Mouse (Mus musculus) frontal cortex, adult 2 months (tissue): ENCODE data around the gene Fam107b. TPM values are rescaled to one million over a fixed set of nuclear protein-coding genes. Genes with fewer than 3 reads are reported as not detected.

Experiments used
- DNase-seq, 2 experiments: peaks; one replicate each; pipeline ENCODE4 v3.0.0; 2022; ENCODE audit warnings: low spot score in 1 of 2; ENCODE audit errors: extremely low spot score in 1 of 2
- polyA plus RNA-seq: library from polyadenylated mRNA; depleted of rRNA; stranded (reverse); fragments of >200 nt; gene quantifications from 2 replicates; pipeline ENCODE4 v1.2.3, GENCODE M21; 2012; rRNA removed

The Fam107b gene
- polyA plus RNA-seq, result 10.4 and 13.8 TPM in 2 replicates

DNA sequence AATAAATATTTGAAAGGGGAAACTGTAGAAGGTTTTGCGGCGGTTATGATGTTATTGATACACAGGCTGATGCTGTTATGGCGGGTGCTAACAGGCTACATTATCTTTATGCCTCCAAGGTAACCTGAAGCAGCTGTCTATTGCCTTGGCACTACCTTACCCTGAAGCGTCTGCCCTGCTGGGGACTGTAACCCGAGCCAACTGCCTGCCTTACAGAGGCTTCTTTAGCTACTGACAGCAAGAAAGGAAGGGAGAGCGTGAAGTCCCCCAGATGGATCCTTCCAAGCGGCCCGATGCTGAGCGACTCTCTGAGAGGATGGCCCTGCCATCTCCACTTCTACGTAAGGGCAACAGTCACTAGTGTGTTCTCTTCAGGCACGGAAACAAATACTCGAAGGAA is at the start of gene Fam107b:
TSS of gene Fam107b (plus strand) at position 303 of the 400 bp plus-strand sequence.
- no peak for DNase-seq

DNA sequence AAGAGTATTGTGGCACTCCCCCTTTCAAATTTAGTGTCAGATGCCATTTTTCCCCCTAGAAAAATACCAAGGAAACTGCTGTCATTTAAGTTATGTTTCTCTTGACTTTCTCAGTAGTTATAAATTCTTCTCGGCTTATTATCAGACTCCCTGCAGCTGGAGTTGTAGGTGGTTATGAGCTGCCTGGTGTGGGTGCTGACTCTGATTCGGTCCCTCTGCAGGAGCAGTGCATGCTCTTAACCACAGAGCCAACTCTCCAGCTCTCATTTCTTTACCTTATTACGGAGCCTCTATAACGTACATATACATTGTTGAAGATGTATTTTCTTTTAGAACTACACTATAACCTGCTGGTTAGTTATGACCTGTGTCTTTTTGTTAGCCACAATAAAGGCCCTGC is 47.7 kb upstream of the Fam107b start:
- no peak for DNase-seq

DNA sequence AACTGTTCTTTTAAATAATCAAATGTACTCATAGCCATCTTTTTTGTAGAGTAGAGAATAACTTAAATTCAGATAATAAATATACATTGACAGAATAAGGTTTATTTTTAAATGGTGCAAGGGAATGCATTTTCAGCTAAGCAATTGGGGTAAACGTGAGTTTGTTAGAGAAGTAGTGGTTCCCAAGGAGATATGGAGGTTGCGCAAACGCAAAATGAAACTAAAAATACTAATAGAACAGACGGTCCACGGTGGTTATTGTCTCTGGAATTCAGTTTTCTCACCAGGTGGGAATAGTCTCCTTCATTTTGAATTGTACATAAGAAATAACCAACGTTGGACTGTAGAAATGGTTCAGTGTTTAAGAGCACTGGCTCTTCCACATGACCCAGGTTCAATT is 44.0 kb upstream of the Fam107b start:
- no peak for DNase-seq

DNA sequence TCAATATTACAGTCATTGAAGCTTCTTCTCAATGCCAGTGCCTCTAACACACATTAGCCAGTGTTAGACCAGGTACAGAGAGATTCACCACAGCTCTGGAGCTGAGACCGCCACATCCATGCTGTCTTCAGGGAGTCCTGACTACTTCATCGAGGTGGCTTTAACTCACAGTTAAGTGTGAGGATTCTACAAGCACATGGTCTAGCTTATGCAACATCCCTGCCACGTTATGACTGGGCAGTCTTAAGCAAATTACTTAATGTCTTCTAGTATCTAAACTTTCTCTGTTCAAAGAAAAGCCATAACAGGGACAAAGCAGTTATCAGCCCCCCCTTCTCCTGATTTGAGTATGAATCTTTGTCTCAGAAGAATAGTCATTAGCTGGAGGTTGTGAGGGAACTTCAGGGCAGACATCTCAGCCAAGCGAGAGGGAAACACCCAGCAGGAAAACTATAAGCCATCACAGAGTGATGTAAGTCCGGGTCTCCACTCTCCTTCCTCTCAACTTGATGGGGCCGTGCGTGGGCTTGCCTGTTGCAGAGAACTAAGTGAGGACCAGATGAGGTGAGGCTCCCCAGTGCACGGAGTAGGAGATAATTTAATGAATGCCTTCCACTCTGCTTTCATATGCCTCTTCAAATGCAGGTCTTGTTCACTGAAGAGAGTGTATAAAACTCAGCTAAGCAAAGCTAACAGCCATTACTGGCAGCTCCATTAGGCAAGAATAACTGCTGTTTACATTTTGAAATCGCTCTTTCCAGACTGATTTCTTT is 28.8 kb upstream of the Fam107b start:
- DNase-seq, result no peak

DNA sequence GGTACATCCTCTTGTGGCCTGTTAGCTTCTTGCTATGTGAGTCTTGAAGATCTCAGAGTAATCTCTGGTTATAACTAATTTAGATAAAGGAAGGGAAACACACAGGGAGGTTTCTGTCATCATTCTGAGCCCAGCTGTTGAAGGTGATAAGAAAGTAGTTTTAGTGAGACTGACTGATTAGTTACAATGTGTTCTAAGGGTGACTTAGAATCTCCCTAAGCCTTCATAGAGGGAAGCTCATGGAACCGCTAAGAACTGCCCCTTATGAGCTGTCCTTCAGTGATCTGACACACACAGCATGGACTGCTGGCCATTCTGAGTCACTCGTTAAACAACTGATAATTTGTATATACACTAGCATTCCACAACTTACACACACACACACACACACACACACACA is 24.2 kb upstream of the Fam107b start:
- DNase-seq, result no peak

DNA sequence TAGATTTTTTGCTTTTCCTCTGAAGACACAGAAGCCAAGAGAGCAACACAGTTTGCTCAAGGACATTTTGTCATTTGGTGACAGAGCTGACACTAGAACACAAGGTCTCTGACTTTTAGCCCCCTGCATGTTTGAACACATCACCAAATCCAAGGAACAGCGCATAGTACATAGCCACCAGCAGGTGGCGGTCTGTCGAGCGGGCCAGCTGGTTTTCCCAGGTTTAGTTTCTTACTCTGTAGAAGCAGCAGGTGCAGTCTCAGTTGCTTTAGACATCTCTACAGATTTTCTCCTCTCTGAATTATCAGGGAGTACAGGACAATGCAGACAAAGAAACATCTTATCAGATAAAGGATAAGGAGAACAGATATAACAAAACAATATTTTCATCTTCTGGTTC is 23.7 kb upstream of the Fam107b start:
- DNase-seq, result peak in 1 of 2 experiments; percentile 63

DNA sequence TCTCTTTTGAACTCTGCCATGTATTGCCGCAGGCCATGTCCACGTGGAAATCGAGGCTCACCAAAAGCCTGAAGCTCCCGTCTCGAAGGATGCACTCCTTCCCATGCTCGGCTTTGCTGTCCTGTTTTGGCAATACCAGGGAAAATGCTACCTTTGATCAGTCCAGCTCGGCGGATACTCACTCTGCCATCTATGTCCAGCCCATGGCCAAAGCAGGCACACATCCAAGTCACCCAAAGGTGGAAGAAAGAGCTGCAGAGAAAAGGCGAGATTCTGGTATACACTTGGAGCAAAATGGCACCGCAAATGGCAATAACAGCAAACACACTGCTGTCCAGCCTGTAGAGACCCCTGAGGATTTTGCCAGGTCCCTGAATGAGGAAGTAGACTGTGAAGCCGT is 318 bp downstream of the Fam107b start:
- DNase-seq, result no peak

DNA sequence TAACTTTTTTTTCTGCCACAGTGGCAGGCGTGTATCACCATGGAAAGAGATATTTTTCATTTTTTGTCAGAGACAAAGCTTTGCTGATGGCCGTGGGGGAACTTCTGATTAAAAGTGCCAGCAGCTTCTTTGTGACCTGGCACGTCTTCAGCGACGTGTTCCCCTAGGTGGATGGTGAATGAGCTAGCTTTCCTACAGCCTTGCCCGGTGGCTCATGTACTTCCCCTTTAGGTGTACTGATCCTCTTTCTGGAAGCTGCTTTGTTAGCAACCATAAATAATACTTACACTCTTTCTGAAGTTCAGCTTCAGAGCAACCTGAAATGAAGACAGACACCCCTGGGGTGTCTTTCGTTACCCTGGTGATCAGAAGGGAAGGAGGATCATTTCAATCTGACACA is 3.6 kb downstream of the Fam107b start:
- DNase-seq, result no peak

DNA sequence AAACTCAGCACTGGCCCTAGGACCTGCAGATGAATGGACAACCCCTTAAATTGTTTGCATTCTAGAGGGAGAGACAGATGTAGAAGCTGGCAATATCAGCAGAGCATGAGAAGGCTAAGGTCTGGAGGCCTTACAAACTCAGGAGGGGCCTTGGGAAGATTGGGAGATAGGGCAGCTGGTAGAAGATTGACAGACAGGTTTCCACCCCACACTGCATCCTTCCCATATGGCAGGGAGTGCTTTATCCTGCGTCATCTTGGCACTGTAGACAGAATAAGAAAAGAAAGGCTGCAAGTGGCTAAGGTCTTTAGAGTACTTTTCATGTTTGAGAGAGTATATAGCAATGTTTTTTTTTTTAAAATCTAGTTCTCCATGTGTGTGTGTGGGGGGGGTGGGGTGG is 4.9 kb downstream of the Fam107b start:
- peak in 1 of 2 experiments; percentile 0 for DNase-seq

DNA sequence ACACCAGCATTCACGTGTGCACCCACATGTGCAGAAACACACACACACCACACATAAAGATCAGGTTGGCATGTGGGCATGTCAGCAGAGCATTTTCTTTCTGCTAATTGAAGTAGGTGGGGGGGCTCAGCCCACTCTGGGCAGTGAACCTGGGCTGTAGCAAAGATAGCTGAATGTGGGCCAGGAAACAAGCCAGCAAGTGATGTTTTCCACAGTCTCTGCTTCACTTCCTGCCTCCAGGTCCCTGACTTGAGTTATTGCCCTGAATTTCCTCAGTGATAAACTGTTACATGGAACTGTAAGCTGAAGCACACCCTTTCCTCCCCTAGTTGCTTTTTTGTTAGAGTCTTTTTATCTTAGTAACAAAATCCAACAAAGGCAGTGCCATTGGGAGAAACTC is 6.1 kb downstream of the Fam107b start:
- no peak for DNase-seq

DNA sequence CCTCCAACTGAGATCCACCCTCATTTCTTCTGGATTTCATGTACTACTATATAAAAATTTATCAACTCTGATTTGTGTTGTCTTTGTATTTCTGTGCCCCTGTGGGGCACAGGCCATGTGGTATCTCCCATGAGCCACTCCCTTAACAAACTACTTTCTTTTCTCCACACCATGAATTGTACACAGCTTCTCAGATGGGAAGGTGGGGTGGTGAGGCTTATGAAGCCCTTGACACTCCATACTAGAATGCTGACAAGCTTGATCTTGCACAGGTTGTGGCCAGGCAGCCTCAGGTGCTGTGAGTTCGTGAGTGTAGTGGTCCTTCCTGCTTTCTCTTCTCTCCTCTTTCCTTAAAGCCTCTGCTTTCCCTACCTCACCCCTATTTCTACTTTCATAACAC is 6.9 kb downstream of the Fam107b start:
- no peak for DNase-seq

DNA sequence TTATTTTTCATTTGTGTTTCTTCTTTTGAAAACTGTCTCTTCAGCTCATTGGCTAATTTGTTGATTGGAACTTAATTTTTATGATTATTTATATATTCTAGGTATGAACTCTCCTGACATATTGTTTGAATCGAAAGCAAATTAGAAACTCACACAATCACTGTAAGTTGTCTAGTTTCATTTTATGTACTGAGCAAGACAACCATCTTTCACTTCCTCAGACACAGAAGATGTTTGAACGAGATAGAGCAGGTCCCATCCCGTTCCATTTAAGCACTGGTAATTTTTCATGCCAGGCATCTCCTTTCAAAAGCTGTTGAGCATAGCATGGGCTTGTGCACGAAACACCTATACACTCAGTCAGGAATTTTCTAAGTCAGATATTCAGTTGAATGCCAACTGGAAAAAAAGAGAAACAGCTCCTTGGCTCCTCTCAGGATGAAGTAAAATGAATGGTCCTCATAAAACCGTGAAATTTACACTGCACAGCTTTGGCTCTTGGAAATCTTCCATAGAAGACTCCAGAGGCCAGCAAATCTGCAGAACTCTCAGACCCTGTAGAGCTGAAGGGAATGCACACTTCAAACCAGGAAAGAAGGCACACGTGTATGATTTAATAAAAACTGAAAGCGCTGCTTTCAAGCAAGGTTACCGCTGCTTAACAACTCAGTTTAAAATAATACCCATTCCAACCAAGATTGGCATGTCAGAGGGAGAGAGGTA is 8.1 kb downstream of the Fam107b start:
- no peak for DNase-seq

DNA sequence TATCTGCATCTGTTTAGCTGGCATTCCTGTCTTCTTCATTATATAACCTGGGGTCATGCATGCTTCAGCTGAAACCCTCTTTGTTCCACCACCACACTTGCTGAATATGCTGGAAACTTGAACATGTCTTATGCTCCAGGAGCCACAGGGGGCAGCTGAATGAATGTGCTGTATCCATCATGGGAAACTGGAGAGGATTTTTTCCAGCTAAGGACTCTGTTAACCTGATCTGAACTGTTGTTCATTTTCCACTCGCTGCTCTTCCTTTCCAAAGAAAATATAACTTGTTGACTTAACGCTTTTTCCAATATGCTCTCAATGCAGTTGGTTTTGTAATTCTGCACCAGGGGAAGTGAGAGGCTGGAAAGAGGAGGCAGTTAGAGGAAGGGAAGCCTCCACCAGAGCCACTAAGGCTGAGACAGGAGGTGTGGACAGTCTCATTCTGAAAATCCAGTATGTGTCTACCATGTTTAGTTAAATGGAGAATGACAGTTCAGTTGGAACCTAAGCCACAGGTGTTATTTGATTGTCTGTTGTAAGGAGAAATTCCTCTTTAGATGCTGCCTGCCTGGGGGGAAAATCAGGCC is 9.1 kb downstream of the Fam107b start:
- no peak for DNase-seq

DNA sequence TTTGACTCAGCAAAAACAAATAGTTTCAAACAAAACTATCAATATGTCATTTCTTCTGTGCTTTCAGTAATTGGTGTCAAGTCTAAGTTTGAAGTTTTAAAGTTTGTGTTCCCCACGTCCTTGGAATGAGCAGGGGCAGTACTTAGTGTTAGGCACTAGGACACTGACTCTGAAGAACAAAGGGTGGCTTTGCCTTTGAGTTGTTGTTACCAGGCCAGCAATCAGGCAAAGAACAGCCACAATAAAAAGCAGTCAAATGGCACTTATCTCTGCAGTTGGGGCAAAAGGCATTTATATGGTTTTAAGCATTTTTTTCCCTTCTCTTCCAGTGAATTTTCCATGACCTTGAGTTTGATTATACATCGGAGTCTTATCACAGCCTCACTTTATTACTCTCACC is 12.5 kb downstream of the Fam107b start:
- no peak for DNase-seq

DNA sequence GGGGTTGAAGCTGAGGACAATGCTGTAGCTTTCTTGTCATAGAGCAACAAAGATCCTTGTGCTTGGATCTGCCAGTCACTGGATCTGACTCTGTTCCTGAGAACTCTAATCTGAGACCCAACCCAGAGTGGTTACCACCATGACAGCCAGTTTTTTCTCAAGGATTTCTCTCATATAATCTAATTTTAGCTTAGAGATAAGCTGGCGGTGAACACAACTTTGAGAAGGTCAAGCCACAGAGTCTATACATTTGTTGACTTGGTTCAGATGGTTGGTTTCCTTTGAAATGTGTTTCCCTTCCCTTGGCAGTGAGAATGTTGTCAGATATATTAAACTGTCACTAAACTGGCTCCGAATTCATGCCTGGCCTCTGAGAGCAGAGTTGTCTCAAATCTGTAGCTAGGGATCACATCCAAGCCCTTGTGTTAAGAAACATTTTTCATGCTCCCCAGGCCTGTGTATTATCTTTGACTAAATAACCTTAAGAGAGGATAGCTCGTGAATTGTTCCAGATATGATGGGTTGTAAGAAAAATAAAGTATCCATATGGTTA is 15.0 kb downstream of the Fam107b start:
- no peak for DNase-seq

DNA sequence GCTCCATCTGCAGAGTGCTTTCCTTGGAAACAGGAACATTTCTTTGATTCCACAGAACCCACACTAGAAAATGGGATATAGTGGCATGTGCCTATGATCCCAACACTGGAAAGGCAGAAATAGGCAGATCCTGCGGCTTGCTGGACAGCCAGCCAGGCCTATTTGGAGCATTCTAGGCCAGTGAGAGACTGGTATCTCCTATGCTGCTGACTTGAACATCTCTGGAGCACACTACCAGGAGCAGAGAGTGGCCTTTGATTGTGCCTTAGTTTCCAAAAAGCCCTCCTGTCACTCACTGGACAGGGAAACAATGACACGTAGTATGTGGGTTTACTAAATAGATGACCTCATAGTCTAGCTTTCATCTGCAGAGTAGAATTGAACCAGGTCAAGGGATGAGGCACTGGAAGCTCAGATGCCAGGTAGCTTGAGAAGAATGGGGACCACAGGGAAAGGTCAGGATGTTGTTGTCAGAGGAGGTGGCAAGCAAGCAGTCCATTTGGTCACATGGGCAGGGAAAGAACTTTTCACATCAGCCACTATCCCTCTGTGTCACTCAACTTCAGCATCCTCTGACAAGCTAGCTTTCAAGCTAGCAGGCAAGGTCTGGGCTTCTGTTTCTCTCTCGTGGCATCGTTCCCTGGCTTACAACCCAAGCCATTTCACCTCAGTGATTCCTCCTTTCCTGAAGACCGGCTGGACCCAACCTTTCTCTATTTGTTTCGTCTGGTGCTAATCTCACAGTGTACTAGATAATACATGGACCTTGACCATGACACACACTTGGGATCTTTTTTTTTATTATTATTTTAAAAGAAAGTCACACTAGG is 20.0 kb downstream of the Fam107b start:
- no peak for DNase-seq

DNA sequence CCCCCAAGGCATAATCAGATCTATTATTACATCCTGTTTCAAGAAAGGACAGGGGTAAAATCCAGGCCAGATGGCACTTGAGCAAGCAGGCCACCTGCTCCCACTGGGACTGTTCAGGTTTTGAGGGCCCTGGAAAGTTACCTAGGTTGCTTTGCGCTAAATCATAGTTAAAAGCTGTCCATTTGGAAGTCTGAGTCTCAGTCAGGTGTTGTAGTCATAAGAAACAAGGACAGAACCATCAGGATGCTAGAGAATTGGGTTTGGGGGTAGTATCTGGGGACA is 20.6 kb downstream of the Fam107b start:
- DNase-seq, result no peak

DNA sequence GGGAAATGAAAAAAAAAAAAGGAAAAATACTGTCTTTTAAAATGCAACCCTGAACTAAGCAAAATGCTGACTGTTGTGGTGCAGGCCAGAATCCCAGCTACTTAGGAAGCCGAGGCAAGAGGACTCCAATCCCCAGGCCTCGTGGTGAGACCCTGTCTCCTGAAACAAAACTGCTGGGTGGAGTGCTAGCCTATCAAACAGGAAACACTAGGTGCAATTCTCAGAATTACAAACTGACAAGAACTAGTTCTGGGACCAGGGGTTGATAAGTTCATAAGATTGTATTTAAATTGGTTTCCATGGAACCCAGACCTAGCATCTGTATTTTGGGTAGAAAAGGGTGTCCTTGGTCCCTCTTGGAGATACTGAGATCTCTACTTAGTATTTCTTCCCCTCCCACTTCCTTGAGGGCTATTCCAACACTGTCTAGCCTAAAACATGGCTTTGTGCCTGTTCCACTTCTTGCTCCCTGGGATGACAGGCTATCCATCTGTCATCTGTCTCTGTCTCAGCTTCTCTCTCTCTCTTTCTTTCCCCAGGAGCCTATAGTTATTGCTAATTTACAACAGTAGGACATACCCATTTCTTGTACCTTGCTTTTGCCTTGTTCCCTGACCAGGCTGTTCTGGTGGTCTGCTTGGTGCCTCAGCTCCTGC is 24.5 kb downstream of the Fam107b start:
- no peak for DNase-seq

DNA sequence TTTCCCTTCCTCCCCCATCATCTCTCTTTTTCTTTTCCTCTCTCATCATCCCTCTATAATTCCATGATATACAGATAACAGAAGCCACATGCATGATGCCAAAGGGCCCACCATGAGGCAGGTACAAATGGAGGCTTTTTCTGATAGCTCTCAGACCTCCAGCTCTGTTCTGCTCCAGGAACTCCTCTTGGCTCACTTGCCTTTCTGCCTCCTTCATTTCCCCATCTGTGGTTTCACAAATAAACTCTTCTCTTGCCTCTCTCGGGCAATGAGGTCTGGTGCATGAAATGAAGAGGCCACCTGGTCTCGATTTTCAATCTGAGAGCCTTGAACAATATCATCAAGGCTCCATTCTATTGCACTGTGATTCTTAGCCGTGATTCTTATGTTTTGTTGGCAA is 30.1 kb downstream of the Fam107b start:
- no peak for DNase-seq

DNA sequence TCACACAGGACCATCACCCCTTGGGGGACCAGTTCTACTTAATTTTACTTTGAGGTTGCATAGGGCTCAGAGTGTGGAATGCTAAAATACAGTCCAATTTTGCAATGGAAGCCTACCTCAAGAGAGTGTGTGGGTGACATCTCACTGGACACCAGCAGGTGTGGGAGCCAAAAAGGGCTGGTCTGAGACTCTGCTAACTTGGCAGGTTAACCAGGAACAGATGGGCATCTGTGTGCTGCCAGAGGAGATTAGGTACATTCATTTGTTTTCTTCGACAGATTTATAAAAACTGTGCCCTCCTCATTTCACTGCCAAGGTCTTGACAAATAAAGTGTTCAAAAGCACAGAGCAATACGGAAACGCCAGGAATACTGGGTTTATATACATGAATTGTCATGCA is 32.3 kb downstream of the Fam107b start:
- DNase-seq, result no peak
